Mouse (Mus musculus) neural tube, embryonic 11.5 days (tissue): ENCODE results near the gene Sox2. TPM values are rescaled to one million over a fixed set of nuclear protein-coding genes. Genes with fewer than 3 reads are reported as not detected.
A peak's percentile ranks its signal among the peaks of the same experiment; 100 is the strongest.

Experiments
- ATAC-seq: fragments of 200-750 bp; cut with Nextera tagmentation; 2 replicates; pipeline ENCODE4 v1.8.0; 2017; ENCODE audit warnings: moderate number of reproducible peaks, mild to moderate bottlenecking, moderate TSS enrichment, moderate library complexity; ENCODE audit not compliant: insufficient read depth, low FRiP score, low TSS enrichment
- DNase-seq: peaks from one replicate; pipeline ENCODE4 v3.0.0-alpha.2; 2015; ENCODE audit warnings: low spot score
- H3K27ac ChIP-seq: fragments of 300-500 bp; sonication (generic); 2 replicates; pipeline ENCODE4 v1.5.1; 2014; ENCODE audit warnings: low read depth, mild to moderate bottlenecking, low read length
- H3K27me3 ChIP-seq: fragments of 300-500 bp; sonication (generic); 2 replicates; pipeline ENCODE4 v1.6.1; 2014; ENCODE audit warnings: mild to moderate bottlenecking, low read length, mixed read lengths; ENCODE audit not compliant: control insufficient read depth, insufficient read depth
- H3K36me3 ChIP-seq: fragments of 300-500 bp; sonication (generic); 2 replicates; pipeline ENCODE4 v1.6.1; 2014; ENCODE audit warnings: mild to moderate bottlenecking, low read length, moderate library complexity, mixed read lengths; ENCODE audit not compliant: control insufficient read depth, insufficient read depth
- H3K4me1 ChIP-seq: fragments of 300-500 bp; sonication (generic); 2 replicates; pipeline ENCODE4 v1.6.1; 2014; ENCODE audit warnings: low read length, mixed read lengths; ENCODE audit not compliant: control insufficient read depth, insufficient read depth
- H3K4me2 ChIP-seq: fragments of 300-500 bp; sonication (generic); 2 replicates; pipeline ENCODE4 v1.6.1; 2014; ENCODE audit warnings: low read depth, mild to moderate bottlenecking, moderate library complexity
- H3K4me3 ChIP-seq: fragments of 300-500 bp; sonication (generic); 2 replicates; pipeline ENCODE4 v1.5.1; 2014; ENCODE audit warnings: low read depth, low read length
- H3K9ac ChIP-seq: fragments of 300-500 bp; sonication (generic); 2 replicates; pipeline ENCODE4 v1.6.1; 2014; ENCODE audit warnings: mild to moderate bottlenecking, low read length
- H3K9me3 ChIP-seq: fragments of 300-500 bp; sonication (generic); 2 replicates; pipeline ENCODE4 v1.6.1; 2016; ENCODE audit warnings: low read length; ENCODE audit not compliant: control insufficient read depth
- WGBS: fragments of 180-500 bp; shearing (Covaris S2); extraction: QIAGEN DNeasy Blood & Tissue Kit; methylation state at CpG from one replicate; pipeline ENCODE4 v1.1.7; 2014; 5-methylcytosine and 5-hydroxymethylcytosine counted together
- microRNA counts: library from miRNA; unstranded; fragments of <30 nt; microRNA quantifications from one replicate; lab custom pipeline; 2015
- microRNA-seq: library from miRNA; unstranded; fragments of <30 nt; microRNA quantifications from one replicate; pipeline ENCODE4, GENCODE M21; 2016
- polyA plus RNA-seq: library from polyadenylated mRNA; unstranded; fragments of >200 nt; fragmentation: Nextera tagmentation; extraction: Ambion mirVana; gene quantifications from 2 replicates; pipeline ENCODE4 v1.2.1, GENCODE M21; 2014

The Sox2 gene
- polyA plus RNA-seq, 1 experiment from 2014 or later, result 36.8 TPM

GRCm38 (mm10) chr3:34691703-34692393, 41.6 kb downstream of the Sox2 start:
- peak; percentile 90 for ATAC-seq
- WGBS, result 7% methylated on average over 20 of the region's 20 CpGs
- Histone ChIP-seq H3K36me3 (no peaks in the 10 kb centered on the region), H3K27me3 (no peaks in the 10 kb centered on the region), H3K9me3 (no peaks in the 10 kb centered on the region), H3K4me3 (peak overlapping the region; percentile 15; the same call in 1 of the 2 replicates), H3K4me1 (no peaks in the 10 kb centered on the region), H3K9ac (peak overlapping the region; percentile 63), H3K4me2 (peak overlapping the region; percentile 45), H3K27ac (0 out of 2 replicates have a peak overlapping the region, but pooled peaks have one; percentile 34)
- peak; percentile 77 for DNase-seq

- WGBS, result 16% methylated on average over 14 of the region's 15 CpGs
- peak; percentile 60; the same call in 1 of the 2 replicates for ATAC-seq
Observed at GRCm38 (mm10) chr3:34692394-34692745, 42.2 kb downstream of the Sox2 start.

More at GRCm38 (mm10) chr3:34692394-34692745, 42.2 kb downstream of the Sox2 start:
- no peak for DNase-seq
- Histone ChIP-seq H3K9me3 (no peaks in the 10 kb centered on the region), H3K4me2 (peak overlapping the region; percentile 45), H3K9ac (peak overlapping the region; percentile 63), H3K4me3 (peak overlapping the region; percentile 15; the same call in 1 of the 2 replicates), H3K36me3 (no peaks in the 10 kb centered on the region), H3K4me1 (no peaks in the 10 kb centered on the region), H3K27me3 (no peaks in the 10 kb centered on the region), H3K27ac (0 out of 2 replicates have a peak overlapping the region, but pooled peaks have one; percentile 34)

MicroRNA genes within 50 kb of the gene (microRNA counts, 519-probe panel; counts per million panel counts)
- microRNA mmu-miR-1897-3p (lab: Ali Mortazavi, UCI), result 171 counts per million, percentile 57 among the panel's probes with 10 or more counts

Small RNAs within 50 kb of the gene (microRNA-seq; reads per million reads assigned to microRNA genes)
- gene Mir1897, result not detected
